Mouse (Mus musculus): ENCODE measurements around the gene Hoxd1. TPM values are rescaled to one million over a fixed set of nuclear protein-coding genes. Genes with fewer than 3 reads are reported as not detected.
A peak's percentile ranks its signal among the peaks of the same experiment; 100 is the strongest.

Gene Hoxd1
- polyA plus RNA-seq, 1 experiment from 2014 or later: not detected

DNA sequence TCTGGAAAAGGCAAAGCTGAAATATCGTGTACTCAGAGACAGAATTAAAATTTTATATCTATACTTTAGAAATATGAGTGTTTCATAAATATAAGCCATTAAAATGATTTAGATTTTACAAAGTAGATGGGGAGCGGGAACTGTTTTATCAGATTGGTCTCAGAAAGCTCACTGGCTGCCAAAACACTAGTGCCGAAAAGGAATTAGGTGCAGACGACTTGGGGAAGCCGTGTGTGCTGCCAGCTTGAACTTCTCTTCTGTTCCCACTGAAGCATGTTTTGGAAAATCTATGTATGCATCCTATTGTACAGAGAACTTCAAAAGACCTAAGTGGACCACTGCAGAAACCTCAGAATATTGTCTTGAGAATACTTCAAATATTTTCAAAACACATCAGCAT lies 45.7 kb downstream of the Hoxd1 start:
- 66% methylated on average over 5 of the region's 5 CpGs for WGBS
- Histone ChIP-seq H3K4me1 (no peaks in the 10 kb centered on the region), H3K4me3 (no peak overlapping the region), H3K9me3 (no peaks in the 10 kb centered on the region), H3K4me2 (no peak overlapping the region), H3K27ac (replicated peaks) (no peak overlapping the region), H3K27me3 (replicated peaks) (0 out of 2 replicates have a peak, but pooled peaks cover 3% of the 10 kb centered on the region), H3K9ac (no peak overlapping the region), H3K36me3 (no peaks in the 10 kb centered on the region)
- no peak for ATAC-seq (ENCODE audit: extremely low read depth, insufficient number of reproducible peaks, low FRiP score, low TSS enrichment)

MicroRNA genes within 50 kb of the gene (microRNA counts, 519-probe panel; counts per million panel counts)
- 209 counts per million, percentile 61 among the panel's probes with 10 or more counts for microRNA mmu-miR-10b

Small RNAs within 50 kb of the gene (microRNA-seq; reads per million reads assigned to microRNA genes)
- gene Mir10b: 702 reads per million, percentile 76 among the genes with 10 or more reads in this experiment

Other genes with a start within 250 kb of the Hoxd1 start
- gene Lnpk, start 183.5 kb upstream of the Hoxd1 start, polyA plus RNA-seq (2015; fragmentation: Nextera tagmentation; extraction: Ambion mirVana): 18.8 and 19.3 TPM in 2 replicates
- gene Evx2, start 103.4 kb upstream of the Hoxd1 start, polyA plus RNA-seq (2015; fragmentation: Nextera tagmentation; extraction: Ambion mirVana): not detected in 2 replicates
- not detected in 2 replicates for gene Hoxd13, start 94.7 kb upstream of the Hoxd1 start, polyA plus RNA-seq (2015; fragmentation: Nextera tagmentation; extraction: Ambion mirVana)
- gene Hoxd12, start 88.0 kb upstream of the Hoxd1 start, polyA plus RNA-seq (2015; fragmentation: Nextera tagmentation; extraction: Ambion mirVana): not detected in 2 replicates
- gene Hoxd11, start 83.4 kb upstream of the Hoxd1 start, polyA plus RNA-seq (2015; fragmentation: Nextera tagmentation; extraction: Ambion mirVana): not detected in 2 replicates
- gene Hoxd10, start 71.1 kb upstream of the Hoxd1 start, polyA plus RNA-seq (2015; fragmentation: Nextera tagmentation; extraction: Ambion mirVana): 0.08 TPM in 1 of 2 replicates, not detected in the other
- gene Hoxd9, start 65.3 kb upstream of the Hoxd1 start, polyA plus RNA-seq (2015; fragmentation: Nextera tagmentation; extraction: Ambion mirVana): not detected in 2 replicates
- gene Hoxd8, start 58.4 kb upstream of the Hoxd1 start, polyA plus RNA-seq (2015; fragmentation: Nextera tagmentation; extraction: Ambion mirVana): 0.07 and 0.23 TPM in 2 replicates
- gene Hoxd3, start 51.1 kb upstream of the Hoxd1 start, polyA plus RNA-seq (2015; fragmentation: Nextera tagmentation; extraction: Ambion mirVana): 0.74 and 0.89 TPM in 2 replicates
- not detected in 2 replicates for gene Hoxd4, start 51.1 kb upstream of the Hoxd1 start, polyA plus RNA-seq (2015; fragmentation: Nextera tagmentation; extraction: Ambion mirVana)
- 0.09 TPM in 1 of 2 replicates, not detected in the other for gene Gm28230, start 36.3 kb upstream of the Hoxd1 start, polyA plus RNA-seq (2015; fragmentation: Nextera tagmentation; extraction: Ambion mirVana)
- 138 and 155 TPM in 2 replicates for gene Mtx2, start 62.8 kb downstream of the Hoxd1 start, polyA plus RNA-seq (2015; fragmentation: Nextera tagmentation; extraction: Ambion mirVana)

Measured in heart, embryonic 13.5 days (tissue).